ENCODE assay signal across 8 mouse cellular contexts in genomic region chr12:8771844-8772380, GRCm38 (mm10). TPM values are rescaled to one million over a fixed set of nuclear protein-coding genes. Genes with fewer than 3 reads are reported as not detected.
DNase-seq lines count a peak whose midpoint lies in the region; ATAC-seq and TF ChIP-seq lines count a peak whose summit lies in the region.

No protein-coding gene starts in this region.

- TF ChIP-seq CTCF in heart, postnatal 0 days (IDR thresholded peaks at IDR 0.05; ENCODE audit: low read depth): no peak

- H3K4me3 ChIP-seq in heart, postnatal 0 days (ENCODE audit: low read depth, low read length): peak overlapping the region; percentile 85
- peak overlapping the region; percentile 71 for H3K4me3 ChIP-seq in liver, embryonic 16.5 days (ENCODE audit: low read depth, low read length)
- peak overlapping the region; percentile 90 for H3K4me3 ChIP-seq in stomach, embryonic 16.5 days (replicated peaks; ENCODE audit: low read length)

- peak overlapping the region; percentile 47 for H3K27ac ChIP-seq in heart, postnatal 0 days (ENCODE audit: low read depth)
- peak overlapping the region; percentile 56 for H3K27ac ChIP-seq in liver, embryonic 16.5 days (ENCODE audit: low read length)
- H3K27ac ChIP-seq in stomach, embryonic 16.5 days (ENCODE audit: low read length): peak overlapping the region; percentile 91

- no peak for TF ChIP-seq EP300 in heart, postnatal 0 days (IDR thresholded peaks at IDR 0.05; ENCODE audit: low read depth)

- DNase-seq in frontal cortex, postnatal 14 days (ENCODE audit: low spot score in 2 of 2): no peak
- peak; percentile 61 for DNase-seq in 3T3-L1 (ENCODE audit: low read depth, low spot score)
- DNase-seq in embryo, embryonic 11.5 days (ENCODE audit: low read depth, low spot score): peak; percentile 37
- no peak for DNase-seq in heart, postnatal 0 days (ENCODE audit: low spot score)
- no peak for DNase-seq in frontal cortex, postnatal 25 days (ENCODE audit: low spot score in 2 of 2)

- H3K4me2 ChIP-seq in heart, postnatal 0 days (ENCODE audit: low read depth, low read length): peak overlapping the region; percentile 100
- peak overlapping the region; percentile 82 for H3K4me2 ChIP-seq in liver, embryonic 16.5 days (ENCODE audit: low read depth, low read length)
- H3K4me2 ChIP-seq in stomach, embryonic 16.5 days (ENCODE audit: low read depth, low read length): peak overlapping the region; percentile 71

- H3K9me3 ChIP-seq in heart, postnatal 0 days (replicated peaks; ENCODE audit: control insufficient read depth, low read length): no peaks in the 10 kb centered on the region
- no peaks in the 10 kb centered on the region for H3K9me3 ChIP-seq in liver, embryonic 16.5 days (replicated peaks; ENCODE audit: control insufficient read depth, low read length)
- H3K9me3 ChIP-seq in stomach, embryonic 16.5 days (replicated peaks; ENCODE audit: control insufficient read depth, low read length): no peaks in the 10 kb centered on the region

- H3K9ac ChIP-seq in heart, postnatal 0 days (replicated peaks; ENCODE audit: low read depth, low read length): peak overlapping the region; percentile 74
- H3K9ac ChIP-seq in liver, embryonic 16.5 days (ENCODE audit: low read depth, low read length): peak overlapping the region; percentile 54
- H3K9ac ChIP-seq in stomach, embryonic 16.5 days (ENCODE audit: low read length): peak overlapping the region; percentile 93

- H3K36me3 ChIP-seq in heart, postnatal 0 days (replicated peaks; ENCODE audit: control insufficient read depth, insufficient read depth, low read length): no peaks in the 10 kb centered on the region
- H3K36me3 ChIP-seq in liver, embryonic 16.5 days (ENCODE audit: control insufficient read depth, insufficient read depth): no peaks in the 10 kb centered on the region
- H3K36me3 ChIP-seq in stomach, embryonic 16.5 days (ENCODE audit: control insufficient read depth, insufficient read depth, low read length): no peaks in the 10 kb centered on the region

- H3K4me1 ChIP-seq in heart, postnatal 0 days (ENCODE audit: control insufficient read depth, insufficient read depth): 0 out of 2 replicates have a peak, but pooled peaks cover 4% of the 10 kb centered on the region
- peaks cover 10% of the 10 kb centered on the region for H3K4me1 ChIP-seq in liver, embryonic 16.5 days (ENCODE audit: control insufficient read depth, low read depth, low read length)
- peaks cover 16% of the 10 kb centered on the region for H3K4me1 ChIP-seq in stomach, embryonic 16.5 days (ENCODE audit: control insufficient read depth, insufficient read depth, low read length)

- ATAC-seq in frontal cortex, adult (ENCODE audit: low TSS enrichment): peak; percentile 42
- peak; percentile 13 for ATAC-seq in heart, postnatal 0 days (ENCODE audit: insufficient read depth, low read depth)
- peak; percentile 6; the same call in 1 of the 2 replicates for ATAC-seq in liver, embryonic 16.5 days (ENCODE audit: low read depth)
- peak; percentile 16; the same call in 1 of the 2 replicates for ATAC-seq in stomach, embryonic 16.5 days (ENCODE audit: insufficient read depth, low FRiP score)

- no peaks in the 10 kb centered on the region for H3K27me3 ChIP-seq in heart, postnatal 0 days (ENCODE audit: control insufficient read depth, insufficient read depth, low read length)
- peaks cover 29% of the 10 kb centered on the region for H3K27me3 ChIP-seq in liver, embryonic 16.5 days (ENCODE audit: control insufficient read depth, insufficient read depth, low read depth, low read length)
- H3K27me3 ChIP-seq in stomach, embryonic 16.5 days (ENCODE audit: control insufficient read depth, insufficient read depth, low read length): no peaks in the 10 kb centered on the region

- WGBS in heart, postnatal 0 days: under 1% methylated on average over 36 of the region's 37 CpGs
- under 1% methylated on average over 37 of the region's 37 CpGs for WGBS in liver, embryonic 16.5 days (ENCODE audit: insufficient replicate concordance)
- under 1% methylated on average over 37 of the region's 37 CpGs for WGBS in stomach, embryonic 16.5 days

RNA-seq across cellular contexts. Expression of gene Sdc1, which starts 0.8 kb away (rescaled TPM):
- 30.4 and 39.8 TPM in 2 replicates for total RNA-seq in heart, postnatal 0 days (2014; rRNA removed; ENCODE audit: low replicate concordance)
- 22.4 and 22.5 TPM in 2 replicates for polyA plus RNA-seq in heart, postnatal 0 days (2015; fragmentation: Nextera tagmentation; extraction: Ambion mirVana)
- 24.8 and 25.6 TPM in 2 replicates for polyA plus RNA-seq in liver, embryonic 16.5 days (2015; fragmentation: Nextera tagmentation; extraction: Ambion mirVana)
- polyA plus RNA-seq in stomach, embryonic 16.5 days (2015; fragmentation: Nextera tagmentation; extraction: Ambion mirVana): 181 and 205 TPM in 2 replicates

Comparison
In these comparisons a context has a peak if more than half of its experiments do, and no peak if none do; other contexts are left out.
1. DNase-seq: peak in 3T3-L1 (single experiment) and embryo, embryonic 11.5 days (single experiment); none in frontal cortex, postnatal 14 days (0 of 2), heart, postnatal 0 days (single experiment) and frontal cortex, postnatal 25 days (0 of 2).
2. Peak in every context shown above with its lines, with median percentiles within 50 percentile points of each other: ATAC-seq, H3K27ac ChIP-seq, H3K4me2 ChIP-seq, H3K4me3 ChIP-seq and H3K9ac ChIP-seq.